Mouse (Mus musculus): ENCODE data around the gene Stfa2l1. TPM values are rescaled to one million over a fixed set of nuclear protein-coding genes. Genes with fewer than 3 reads are reported as not detected.
A peak's percentile ranks its signal among the peaks of the same experiment; 100 is the strongest.
"Not testable (repeated sequence)": the region's sequence is repeated elsewhere in the genome, so short reads cannot be mapped to it uniquely, and the experiment has no call there.

Gene Stfa2l1
- 0.66 TPM in 1 of 2 replicates, not detected in the other for polyA plus RNA-seq (2016; fragmentation: Nextera tagmentation; extraction: Ambion mirVana)

DNA sequence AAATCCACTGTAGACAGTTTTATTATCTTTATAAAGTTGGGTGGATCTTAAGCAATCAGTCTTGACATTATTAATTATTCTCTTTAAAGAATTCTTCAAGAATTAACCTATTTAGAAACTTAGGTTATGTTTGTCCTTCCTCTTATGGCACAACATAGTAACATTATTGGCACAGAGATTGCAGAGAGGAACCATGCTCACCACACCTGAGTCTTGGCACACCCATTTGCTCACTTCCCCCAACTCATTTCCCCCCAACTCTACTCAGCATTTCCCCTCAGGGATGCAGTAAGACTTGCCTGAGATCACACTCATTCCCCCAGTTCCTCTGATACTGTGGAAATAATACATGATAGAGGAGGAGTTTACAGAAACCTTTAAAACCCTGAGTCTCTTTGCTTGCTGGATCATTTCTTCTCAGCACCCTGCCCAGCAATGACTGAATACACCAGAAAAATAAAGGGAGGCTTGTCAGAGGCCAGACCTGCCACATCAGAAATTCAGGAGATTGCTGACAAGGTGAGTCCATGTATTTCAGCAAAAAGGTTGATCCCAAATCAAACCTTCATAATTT is at the start of gene Stfa2l1:
Gene Stfa2l1 (plus strand): TSS at position 410 of the 574 bp plus-strand sequence.
- Histone ChIP-seq H3K27me3 (no peaks in the 10 kb centered on the region), H3K36me3 (no peaks in the 10 kb centered on the region), H3K4me1 (no peaks in the 10 kb centered on the region), H3K9ac (no peak within 1 kb of the TSS), H3K4me2 (replicated peaks) (no peak within 1 kb of the TSS), H3K9me3 (replicated peaks) (no peaks in the 10 kb centered on the region), H3K4me3 (no peak within 1 kb of the TSS), H3K27ac (no peak within 1 kb of the TSS)
- no peak for ATAC-seq (ENCODE audit: low FRiP score)

DNA sequence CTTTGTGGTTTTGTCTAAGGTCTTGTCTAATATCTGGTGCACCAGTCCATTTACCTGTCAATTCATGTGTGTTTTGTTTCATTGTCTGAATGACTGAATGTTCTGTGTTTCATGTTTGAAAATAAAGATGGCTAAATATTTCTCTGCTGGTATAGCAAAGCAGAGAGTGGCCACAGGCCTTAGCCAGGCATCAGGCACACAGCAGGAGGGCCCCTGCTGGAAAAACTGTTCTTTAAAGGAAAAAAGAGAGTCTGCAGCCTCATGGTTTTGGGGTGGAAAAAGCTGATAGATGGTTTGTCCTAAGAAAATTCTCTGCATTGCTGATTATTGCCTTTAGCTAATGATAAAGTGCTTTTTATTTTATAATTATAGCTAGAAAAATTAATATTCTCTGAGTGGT is 45.1 kb upstream of the Stfa2l1 start:
- H3K36me3 ChIP-seq; H3K4me2 ChIP-seq (replicated peaks); ATAC-seq (ENCODE audit: low FRiP score); H3K9ac ChIP-seq; H3K27me3 ChIP-seq; H3K4me1 ChIP-seq; H3K4me3 ChIP-seq; H3K27ac ChIP-seq; H3K9me3 ChIP-seq (replicated peaks): not testable (repeated sequence)

DNA sequence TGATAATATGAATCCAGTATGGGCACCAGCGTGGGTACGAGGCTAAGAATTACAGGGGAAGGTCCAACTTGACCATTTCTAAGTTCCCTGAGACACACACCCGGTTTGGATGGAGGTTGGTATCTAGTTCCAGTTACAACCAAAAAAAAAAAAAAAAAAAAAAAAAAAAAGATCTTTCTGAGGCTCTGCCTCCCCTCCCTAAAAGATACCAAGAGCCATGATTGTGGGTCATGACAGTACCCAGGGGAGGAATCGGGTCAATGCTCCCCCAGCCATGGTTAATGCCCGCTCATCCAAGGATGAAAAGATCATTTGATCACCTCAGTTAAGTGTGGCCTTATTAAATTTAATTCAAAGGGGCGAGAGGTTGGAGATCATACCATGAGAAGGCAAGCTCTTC is 40.9 kb upstream of the Stfa2l1 start:
- not testable (repeated sequence) for H3K4me2 ChIP-seq (replicated peaks); H3K27ac ChIP-seq; H3K9me3 ChIP-seq (replicated peaks); H3K4me3 ChIP-seq; H3K27me3 ChIP-seq; H3K9ac ChIP-seq; H3K36me3 ChIP-seq; ATAC-seq (ENCODE audit: low FRiP score); H3K4me1 ChIP-seq
- WGBS = 93% methylated on average over 6 of the region's 6 CpGs

DNA sequence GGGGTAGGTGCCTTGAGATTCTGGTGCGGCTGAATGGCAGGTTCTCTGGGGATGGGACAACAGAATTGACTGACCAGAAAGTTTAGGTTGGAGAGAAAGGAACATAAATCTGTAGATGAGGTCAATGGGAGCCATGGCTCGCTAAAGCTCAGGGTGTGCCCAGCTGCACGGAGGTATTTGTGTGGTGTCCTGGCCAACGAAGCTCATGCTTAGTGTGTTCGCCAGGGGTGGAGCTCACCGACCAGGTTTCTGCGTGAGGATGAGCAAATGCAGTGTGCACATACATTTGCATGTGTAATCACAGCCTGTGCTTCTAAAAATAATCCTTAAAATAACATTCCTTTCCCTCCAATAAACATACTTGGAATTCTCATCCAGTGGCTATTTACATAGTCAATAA is 28.5 kb upstream of the Stfa2l1 start:
- Histone ChIP-seq H3K27ac (no peak overlapping the region), H3K4me2 (replicated peaks) (no peak overlapping the region), H3K36me3 (no peaks in the 10 kb centered on the region), H3K9ac (no peak overlapping the region), H3K4me1 (no peaks in the 10 kb centered on the region), H3K27me3 (no peaks in the 10 kb centered on the region), H3K9me3 (replicated peaks) (no peaks in the 10 kb centered on the region), H3K4me3 (no peak overlapping the region)
- no peak for ATAC-seq (ENCODE audit: low FRiP score)
- WGBS = 92% methylated on average over 7 of the region's 7 CpGs

DNA sequence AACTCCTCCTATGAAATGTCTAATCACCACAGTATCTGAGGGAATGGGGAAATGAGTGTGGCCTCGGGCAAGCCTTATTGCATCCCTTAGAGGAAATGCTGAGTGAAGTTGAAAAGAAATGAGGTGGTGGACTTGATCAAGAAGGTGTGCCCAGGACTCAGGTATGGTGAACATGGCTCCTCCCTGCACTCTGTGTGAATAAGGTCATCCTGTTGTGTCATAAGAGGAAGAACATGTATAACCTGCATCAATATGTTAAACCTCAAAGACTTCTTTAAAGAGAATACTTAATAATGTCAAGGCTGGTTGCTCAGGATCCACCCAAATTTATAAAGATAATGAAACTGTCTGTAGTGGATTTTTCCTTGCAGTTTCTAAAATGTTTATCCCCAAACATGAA is 25.5 kb upstream of the Stfa2l1 start, which contains the start of gene Csta1:
Gene Csta1 (minus strand): TSS at position 101 of the 400 bp plus-strand sequence.
- H3K4me2 ChIP-seq (replicated peaks) = no peak within 1 kb of the TSS
- no peaks in the 10 kb centered on the region for H3K27me3 ChIP-seq
- WGBS = 92% methylated on average over 1 of the region's 1 CpGs
- H3K36me3 ChIP-seq = no peaks in the 10 kb centered on the region
- no peak within 1 kb of the TSS for H3K9ac ChIP-seq
- no peaks in the 10 kb centered on the region for H3K4me1 ChIP-seq
- ATAC-seq (ENCODE audit: low FRiP score) = no peak
- H3K27ac ChIP-seq = no peak within 1 kb of the TSS
- no peak within 1 kb of the TSS for H3K4me3 ChIP-seq
- H3K9me3 ChIP-seq (replicated peaks) = no peaks in the 10 kb centered on the region

DNA sequence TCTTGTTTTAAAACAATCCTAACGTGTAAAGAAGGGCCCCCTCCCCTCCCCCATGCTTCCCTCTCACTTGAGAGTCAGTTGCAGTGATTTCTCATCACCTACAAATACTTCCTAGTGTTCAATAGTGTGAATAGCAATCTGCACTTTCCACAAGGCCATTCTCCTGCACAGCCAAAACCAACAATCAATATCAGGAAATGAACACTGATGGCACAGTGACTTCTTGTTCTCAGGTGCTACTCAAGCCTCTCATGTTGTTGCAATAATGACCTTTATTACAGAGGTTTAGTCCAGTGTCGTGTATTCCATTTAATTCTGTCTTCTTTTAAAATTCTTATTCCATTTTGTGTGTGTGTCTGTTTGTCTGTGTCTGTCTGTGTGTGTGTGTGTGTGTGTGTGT is 18.4 kb upstream of the Stfa2l1 start:
- Histone ChIP-seq H3K4me2 (replicated peaks) (no peak overlapping the region), H3K4me3 (no peak overlapping the region), H3K9ac (no peak overlapping the region), H3K27ac (no peak overlapping the region), H3K4me1 (no peaks in the 10 kb centered on the region), H3K36me3 (no peaks in the 10 kb centered on the region), H3K27me3 (no peaks in the 10 kb centered on the region), H3K9me3 (replicated peaks) (no peaks in the 10 kb centered on the region)
- 80% methylated on average over 2 of the region's 2 CpGs for WGBS
- ATAC-seq (ENCODE audit: low FRiP score) = no peak

DNA sequence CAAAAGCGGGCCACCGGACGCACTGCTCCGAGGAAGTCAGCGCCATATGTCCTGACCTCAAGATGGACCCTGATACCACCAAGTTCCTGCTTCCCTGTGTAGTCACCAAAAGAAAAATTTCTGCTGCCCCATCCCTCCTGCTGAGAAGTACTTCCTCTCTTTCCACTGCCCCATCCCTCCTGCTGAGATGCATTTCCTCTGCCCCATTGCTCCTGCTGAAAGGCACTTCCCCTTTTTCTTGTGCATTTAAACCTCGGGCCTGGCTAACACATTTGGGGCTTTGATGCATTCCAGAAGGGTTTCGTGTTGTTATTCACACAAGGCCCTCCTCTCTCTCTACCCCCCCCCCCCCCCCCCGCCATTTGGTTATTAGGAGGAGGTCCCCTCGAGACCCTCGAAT is 11.2 kb downstream of the Stfa2l1 start:
- H3K4me1 ChIP-seq; H3K27me3 ChIP-seq; H3K27ac ChIP-seq; H3K36me3 ChIP-seq; H3K9ac ChIP-seq; H3K4me2 ChIP-seq (replicated peaks); H3K9me3 ChIP-seq (replicated peaks); H3K4me3 ChIP-seq; ATAC-seq (ENCODE audit: low FRiP score): not testable (repeated sequence)
- WGBS = 86% methylated on average over 10 of the region's 10 CpGs

DNA sequence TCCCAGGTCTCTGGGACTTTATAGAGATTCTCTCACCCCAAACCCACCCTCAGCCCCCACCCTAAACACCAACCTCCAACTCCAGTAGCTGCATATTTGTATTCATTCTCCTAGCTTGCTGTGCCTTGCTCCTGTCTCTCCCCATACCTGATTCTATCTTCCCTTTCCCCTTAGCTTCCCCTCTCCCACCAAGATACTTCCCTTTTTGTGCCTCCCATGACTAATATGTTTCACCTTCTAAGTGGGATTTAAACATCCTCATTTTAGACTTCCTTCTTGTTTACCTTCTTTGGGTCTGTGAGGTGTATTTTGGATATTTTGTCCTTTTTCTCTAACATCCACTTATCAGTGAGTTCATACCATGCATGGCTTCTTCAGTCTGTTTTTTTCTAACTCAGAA is 19.5 kb downstream of the Stfa2l1 start:
- Histone ChIP-seq H3K4me2 (replicated peaks) (no peak overlapping the region), H3K4me1 (no peaks in the 10 kb centered on the region), H3K9me3 (replicated peaks) (no peaks in the 10 kb centered on the region), H3K9ac (no peak overlapping the region), H3K4me3 (no peak overlapping the region), H3K27me3 (no peaks in the 10 kb centered on the region), H3K27ac (no peak overlapping the region), H3K36me3 (no peaks in the 10 kb centered on the region)
- no peak for ATAC-seq (ENCODE audit: low FRiP score)

DNA sequence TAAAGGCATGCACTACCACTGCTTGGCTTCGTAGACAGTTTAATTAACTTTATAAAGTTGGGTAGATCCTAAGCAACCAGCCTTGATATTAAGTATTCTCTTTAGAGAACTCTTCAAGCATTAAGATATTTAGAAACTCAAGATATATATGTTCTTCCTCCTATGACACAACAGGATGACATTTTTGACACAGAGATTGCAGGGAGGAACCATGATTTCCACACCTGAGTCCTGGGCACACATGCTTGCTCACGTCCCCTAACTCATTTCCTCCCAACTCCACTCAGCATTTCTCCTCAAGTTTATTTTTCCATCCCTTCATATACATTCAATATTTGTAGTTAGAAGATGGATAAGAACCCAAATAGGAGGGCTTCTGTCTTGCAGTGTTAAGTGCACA is 23.3 kb downstream of the Stfa2l1 start:
- Histone ChIP-seq H3K4me2 (replicated peaks) (no peak overlapping the region), H3K36me3 (no peaks in the 10 kb centered on the region), H3K9ac (no peak overlapping the region), H3K27me3 (no peaks in the 10 kb centered on the region), H3K9me3 (replicated peaks) (no peaks in the 10 kb centered on the region), H3K4me1 (no peaks in the 10 kb centered on the region), H3K4me3 (no peak overlapping the region), H3K27ac (no peak overlapping the region)
- 81% methylated on average over 2 of the region's 2 CpGs for WGBS
- no peak for ATAC-seq (ENCODE audit: low FRiP score)

DNA sequence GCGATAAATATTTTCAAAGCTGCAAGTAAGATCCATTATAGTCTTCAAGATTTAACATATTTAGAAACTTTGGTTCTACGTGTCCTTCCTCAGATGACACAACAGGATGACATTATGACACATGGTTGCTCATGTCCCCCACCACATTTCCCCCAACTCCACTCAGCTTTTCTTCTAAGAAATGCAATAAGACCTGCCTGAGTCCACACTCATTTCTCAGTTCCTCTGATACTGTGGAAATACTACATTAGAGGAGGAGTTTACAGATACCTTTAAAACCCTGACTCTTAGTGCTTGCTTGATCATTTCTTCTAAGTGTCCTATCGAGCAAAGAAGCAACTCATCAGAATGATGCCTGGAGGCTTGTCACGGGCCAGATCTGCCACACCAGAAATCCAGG is 27.3 kb downstream of the Stfa2l1 start, which contains the start of gene Gm5483:
Gene Gm5483 (plus strand): TSS at position 301 of the 400 bp plus-strand sequence.
- not testable (repeated sequence) for H3K4me2 ChIP-seq (replicated peaks); H3K9me3 ChIP-seq (replicated peaks); H3K27ac ChIP-seq; H3K9ac ChIP-seq; H3K27me3 ChIP-seq; H3K4me1 ChIP-seq; ATAC-seq (ENCODE audit: low FRiP score); H3K4me3 ChIP-seq; H3K36me3 ChIP-seq
- WGBS = 88% methylated on average over 4 of the region's 4 CpGs

DNA sequence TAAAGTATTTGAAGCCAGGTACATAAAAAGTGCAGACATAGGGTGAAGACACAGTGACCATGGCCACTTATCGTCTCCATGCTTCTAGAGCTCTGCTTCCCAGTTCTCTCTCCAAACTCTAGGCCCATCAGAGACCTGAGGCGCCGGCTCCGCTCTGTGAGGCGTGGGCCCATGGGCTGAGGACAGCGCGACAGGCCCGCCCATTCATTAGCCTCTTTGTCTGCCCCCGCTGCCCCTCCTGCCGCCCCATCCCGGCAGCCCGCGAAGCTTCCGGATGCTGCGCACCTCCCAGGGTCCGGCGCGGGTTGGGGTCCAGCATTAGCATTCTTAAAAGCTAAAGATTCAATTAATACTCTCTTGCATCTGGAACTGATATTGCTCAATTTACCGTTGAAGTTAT is 42.6 kb downstream of the Stfa2l1 start:
- H3K36me3 ChIP-seq = no peaks in the 10 kb centered on the region
- ATAC-seq (ENCODE audit: low FRiP score) = no peak
- H3K4me1 ChIP-seq = no peaks in the 10 kb centered on the region
- 56% methylated on average over 19 of the region's 19 CpGs for WGBS
- H3K9me3 ChIP-seq (replicated peaks) = no peaks in the 10 kb centered on the region
- no peak overlapping the region for H3K9ac ChIP-seq
- no peak overlapping the region for H3K27ac ChIP-seq
- H3K27me3 ChIP-seq = no peaks in the 10 kb centered on the region
- H3K4me3 ChIP-seq = no peak overlapping the region
- H3K4me2 ChIP-seq (replicated peaks) = peak overlapping the region; percentile 43

DNA sequence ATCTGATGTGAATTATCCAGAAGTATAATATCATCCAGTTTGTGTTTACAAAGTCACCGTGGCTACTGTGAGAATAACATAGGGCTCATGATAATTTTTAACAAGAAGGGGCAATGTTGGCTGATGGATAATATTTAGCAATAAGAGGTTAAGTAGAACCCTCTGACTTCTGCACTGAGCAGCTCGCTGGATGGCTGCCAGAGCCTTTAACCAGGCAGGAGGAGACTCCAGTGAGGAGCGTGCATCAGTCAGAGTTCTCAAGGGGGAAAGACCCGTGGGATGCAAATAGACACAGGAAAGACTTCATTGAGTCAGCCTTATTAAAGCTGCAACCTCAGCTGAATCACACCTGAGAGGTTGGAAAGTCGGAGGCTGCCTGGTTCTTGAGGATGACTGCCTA is 47.2 kb downstream of the Stfa2l1 start:
- H3K4me2 ChIP-seq (replicated peaks) = no peak overlapping the region
- H3K27me3 ChIP-seq = no peaks in the 10 kb centered on the region
- 84% methylated on average over 5 of the region's 5 CpGs for WGBS
- H3K4me1 ChIP-seq = no peaks in the 10 kb centered on the region
- no peaks in the 10 kb centered on the region for H3K9me3 ChIP-seq (replicated peaks)
- no peak for ATAC-seq (ENCODE audit: low FRiP score)
- no peaks in the 10 kb centered on the region for H3K36me3 ChIP-seq
- H3K27ac ChIP-seq = no peak overlapping the region
- H3K9ac ChIP-seq = no peak overlapping the region
- no peak overlapping the region for H3K4me3 ChIP-seq

DNA sequence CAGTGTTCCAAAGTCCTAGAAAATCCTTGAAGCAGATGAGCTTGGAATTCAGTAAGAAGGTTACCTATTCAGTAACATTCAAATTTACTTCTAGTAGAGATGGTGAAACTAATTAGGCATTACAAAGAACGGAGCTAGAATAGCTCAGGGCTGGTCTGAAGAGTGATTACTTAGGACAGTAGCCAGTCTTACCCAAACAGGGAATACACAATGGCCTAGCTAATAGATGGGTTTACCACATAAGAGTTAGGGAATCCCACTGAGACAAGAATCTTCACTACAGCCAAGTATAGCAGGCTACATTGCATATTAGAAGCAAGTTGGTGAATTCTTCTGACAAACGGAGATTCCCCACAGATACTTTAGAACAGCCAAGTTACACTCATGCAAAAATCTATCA is 49.1 kb downstream of the Stfa2l1 start:
- not testable (repeated sequence) for H3K4me2 ChIP-seq (replicated peaks); H3K27me3 ChIP-seq; H3K27ac ChIP-seq; H3K9ac ChIP-seq; H3K4me3 ChIP-seq; H3K4me1 ChIP-seq; H3K36me3 ChIP-seq; H3K9me3 ChIP-seq (replicated peaks); ATAC-seq (ENCODE audit: low FRiP score)
- 38% methylated on average over 2 of the region's 2 CpGs for WGBS

Data from hindbrain, embryonic 12.5 days (tissue).